Mouse (Mus musculus): ENCODE measurements at regions not wholly inside any gene's neighbourhood (a gene's known extent, or its start where the extent isn't known, plus 50 kb on each side); places are given as distances from the start of the nearest gene placed in this dataset.
A peak's percentile ranks its signal among the peaks of the same experiment; 100 is the strongest.

DNA sequence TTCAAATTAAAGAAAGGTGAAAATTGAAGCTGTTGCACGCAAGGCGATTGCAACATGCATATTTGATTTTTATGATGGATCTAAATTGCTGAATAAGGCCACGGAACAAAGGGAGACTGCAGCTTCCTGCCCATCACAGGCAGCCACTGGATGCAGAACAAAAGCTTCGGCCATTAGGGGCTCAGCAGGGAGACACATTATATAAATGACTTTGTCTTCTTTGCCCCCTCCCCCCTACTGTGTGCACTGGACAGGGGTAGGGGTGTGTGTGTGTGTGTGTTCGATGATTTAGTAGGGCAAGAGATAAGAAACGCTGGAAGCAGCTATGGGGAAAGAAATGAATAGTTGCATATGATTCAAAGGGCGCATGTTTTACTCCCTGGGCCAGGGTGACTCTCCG, 481.2 kb upstream of the Pmfbp1 start:
- DNase-seq = no peak

GRCm38 (mm10) chr8:109013577-109013976, 480.2 kb upstream of the Pmfbp1 start:
- DNase-seq = no peak

DNA sequence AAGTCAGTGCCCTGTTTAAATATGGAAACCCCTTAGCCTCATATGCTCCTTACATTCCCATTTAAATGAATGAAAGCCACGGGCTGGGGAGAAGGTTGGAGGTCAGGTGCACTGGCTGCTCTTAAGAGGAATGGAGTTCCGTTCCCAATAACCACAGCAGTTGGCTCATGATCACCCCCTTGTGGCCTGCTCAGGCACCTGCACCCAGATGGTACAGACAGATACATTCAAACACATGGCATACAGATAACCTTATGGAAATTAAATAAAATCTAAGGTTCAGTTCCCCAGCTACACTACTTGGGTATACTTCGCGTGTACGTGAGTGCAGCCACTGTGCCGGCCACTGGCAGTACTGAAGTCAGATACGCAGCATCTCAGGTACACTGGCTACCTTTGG, 479.1 kb upstream of the Pmfbp1 start:
- peak; percentile 47 for DNase-seq

DNA sequence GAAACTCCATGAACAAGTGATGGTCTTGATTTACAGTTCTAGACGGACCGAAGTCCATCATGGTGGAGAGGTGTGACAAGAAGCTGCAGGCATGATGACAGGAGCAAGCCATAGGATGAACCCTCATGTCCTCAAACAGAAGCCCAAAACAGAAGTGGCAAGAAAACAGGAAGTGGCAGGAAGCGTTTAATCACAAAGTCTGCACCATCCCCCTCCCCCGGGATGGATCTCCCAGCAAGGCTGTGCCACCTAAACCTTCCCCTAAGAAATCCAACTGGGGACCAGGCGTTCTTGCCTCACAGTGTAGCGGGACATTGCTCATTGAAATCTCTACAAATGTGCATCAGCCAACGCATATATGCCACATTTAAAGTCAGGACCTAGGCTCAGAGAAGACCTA, 474.3 kb upstream of the Pmfbp1 start:
- no peak for DNase-seq

- DNase-seq = no peak
These were observed 473.7 kb upstream of the Pmfbp1 start for GRCm38 (mm10) chr8:109020102-109020501.

DNA sequence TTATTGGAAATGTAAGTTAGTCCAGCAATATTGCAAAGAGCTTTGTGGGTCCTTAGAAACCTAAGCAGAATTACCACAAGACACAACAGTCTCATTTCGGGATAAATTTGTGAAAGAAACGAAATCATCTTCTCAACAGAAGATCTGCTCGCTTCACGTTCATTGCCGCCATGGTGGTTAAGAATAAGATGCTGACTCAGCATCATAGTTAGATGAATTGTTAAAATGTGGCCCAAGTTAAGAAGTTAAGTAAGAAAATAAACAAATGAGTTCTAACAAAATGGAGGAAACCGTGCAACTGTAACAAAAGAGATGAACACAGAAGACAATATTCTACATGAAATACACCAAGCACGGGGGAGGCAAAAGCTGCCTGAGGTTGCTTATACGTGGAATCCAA, 465.9 kb upstream of the Pmfbp1 start:
- no peak for DNase-seq

DNA sequence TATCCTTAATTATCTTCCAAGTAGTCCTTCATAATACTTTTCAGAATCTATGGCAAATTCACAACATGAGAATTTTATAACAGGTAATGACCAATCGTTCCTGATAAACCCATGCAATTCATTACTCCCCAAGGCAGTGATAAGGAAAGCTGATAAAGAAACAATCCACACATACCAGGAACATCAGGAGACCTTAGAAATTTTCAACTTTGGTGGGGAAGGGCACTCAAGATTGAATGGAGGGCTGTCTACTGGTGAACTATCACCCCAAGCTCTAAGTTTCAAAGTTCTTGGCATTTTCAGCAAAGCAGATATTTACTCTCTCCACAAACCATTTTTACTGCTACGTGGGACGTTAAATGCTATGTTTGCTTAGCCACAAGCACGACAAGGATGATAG, 440.2 kb upstream of the Pmfbp1 start:
- DNase-seq = no peak

- DNase-seq = no peak
These were observed 434.7 kb upstream of the Pmfbp1 start for GRCm38 (mm10) chr8:109059152-109059551.

DNA sequence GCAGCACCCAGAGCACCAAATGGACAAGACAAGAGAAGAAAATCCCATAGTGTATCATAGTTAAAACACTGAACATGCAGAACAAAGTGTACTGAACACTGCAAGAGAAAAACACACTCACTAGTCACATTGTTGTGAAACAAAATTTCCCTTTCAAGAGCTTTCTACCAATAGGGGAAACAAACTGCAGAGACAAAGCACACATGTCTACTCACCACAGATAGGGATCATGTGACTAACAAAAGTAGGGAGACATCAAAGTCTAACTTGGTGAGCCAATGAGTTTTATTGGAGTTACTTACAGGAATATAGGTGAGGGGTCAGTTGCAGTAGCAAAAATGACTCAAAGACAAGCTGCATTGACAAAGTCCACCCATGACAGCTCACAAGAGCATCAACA, 431.5 kb upstream of the Pmfbp1 start:
- no peak for DNase-seq

- DNase-seq = peak; percentile 16
These were observed 420.1 kb upstream of the Pmfbp1 start for GRCm38 (mm10) chr8:109073715-109074114.

DNA sequence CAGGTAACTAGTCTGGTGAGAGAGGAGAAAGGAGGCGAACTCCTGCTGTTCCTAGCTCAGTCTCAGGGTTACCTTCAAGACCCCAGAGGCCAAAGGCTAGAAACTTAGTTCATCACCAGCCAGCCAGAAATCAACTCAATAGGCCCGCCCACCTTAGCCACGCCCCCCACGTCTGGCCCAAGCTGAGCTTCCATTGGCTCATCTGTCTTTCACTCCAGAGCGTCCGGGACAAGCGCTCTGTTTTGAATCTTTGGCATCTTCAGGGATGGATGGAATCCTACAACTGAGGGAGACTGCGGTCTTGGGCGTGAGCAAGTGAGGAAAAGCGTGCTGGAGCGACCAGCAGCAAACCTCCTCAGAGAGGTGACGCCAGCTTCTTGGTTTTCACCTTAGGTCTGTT, 418.8 kb upstream of the Pmfbp1 start:
- DNase-seq = peak; percentile 24

GRCm38 (mm10) chr8:109079223-109079622, 414.6 kb upstream of the Pmfbp1 start:
- no peak for DNase-seq

DNA sequence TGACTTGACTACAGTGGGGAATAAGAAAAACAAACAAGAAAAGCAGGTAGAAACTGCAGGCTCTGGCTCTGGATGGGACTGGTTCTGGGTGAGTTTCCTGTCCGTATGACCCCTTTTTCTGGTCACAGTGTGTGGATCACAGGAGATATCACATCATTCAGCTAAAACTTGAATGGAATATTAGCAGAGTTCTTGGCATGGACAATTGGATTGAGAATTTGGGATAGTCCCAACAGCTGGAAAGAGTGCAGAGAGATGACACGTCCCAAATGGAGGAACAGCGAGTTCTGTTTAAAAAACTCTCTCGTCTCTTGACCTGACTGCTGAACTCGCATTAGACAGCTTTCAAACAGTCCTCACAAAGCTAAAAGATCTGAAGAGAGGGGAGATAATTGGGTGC, 412.5 kb upstream of the Pmfbp1 start:
- DNase-seq = peak; percentile 65

- DNase-seq = no peak
These were observed 408.7 kb upstream of the Pmfbp1 start for GRCm38 (mm10) chr8:109085134-109085533.

DNA sequence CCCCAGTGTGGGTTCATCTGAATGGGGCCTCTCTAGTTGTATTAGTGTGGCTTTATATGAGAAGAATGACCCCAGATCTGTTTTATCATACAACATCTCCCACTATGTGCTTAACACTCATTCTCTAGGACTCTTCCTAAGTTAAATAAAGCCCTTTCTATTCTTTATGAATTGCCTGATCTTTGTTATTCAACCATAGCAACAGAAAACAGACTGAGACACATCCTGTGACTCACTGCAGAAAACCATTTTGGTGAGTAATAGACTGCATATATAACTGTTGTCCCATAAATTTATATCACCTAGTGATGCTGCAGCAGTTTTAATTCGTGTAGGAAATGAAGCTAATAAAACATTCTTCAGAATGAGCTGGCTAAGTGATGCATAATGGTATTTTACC, 406.0 kb upstream of the Pmfbp1 start:
- no peak for DNase-seq

DNA sequence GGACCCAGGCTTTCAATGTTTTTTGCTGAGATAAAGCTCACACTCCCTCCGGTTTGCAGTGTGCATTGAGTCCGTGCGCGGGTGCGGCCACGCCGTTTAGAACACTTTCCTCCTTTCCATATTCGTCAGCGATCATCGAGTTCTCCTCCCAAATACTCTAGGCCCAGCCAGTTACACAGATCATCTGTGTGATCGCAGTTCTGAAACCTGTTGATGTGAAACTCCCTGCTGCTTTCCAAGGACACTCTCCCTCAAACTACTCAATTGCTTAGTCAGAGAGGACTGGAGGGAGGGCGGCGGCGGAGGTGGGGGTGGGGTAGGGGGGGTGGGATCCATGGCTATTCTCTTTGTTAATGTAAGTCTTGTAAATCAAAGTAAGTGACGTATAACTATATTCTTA, 394.2 kb upstream of the Pmfbp1 start:
- DNase-seq = no peak

GRCm38 (mm10) chr8:109101416-109101815, 392.4 kb upstream of the Pmfbp1 start:
- no peak for DNase-seq

DNA sequence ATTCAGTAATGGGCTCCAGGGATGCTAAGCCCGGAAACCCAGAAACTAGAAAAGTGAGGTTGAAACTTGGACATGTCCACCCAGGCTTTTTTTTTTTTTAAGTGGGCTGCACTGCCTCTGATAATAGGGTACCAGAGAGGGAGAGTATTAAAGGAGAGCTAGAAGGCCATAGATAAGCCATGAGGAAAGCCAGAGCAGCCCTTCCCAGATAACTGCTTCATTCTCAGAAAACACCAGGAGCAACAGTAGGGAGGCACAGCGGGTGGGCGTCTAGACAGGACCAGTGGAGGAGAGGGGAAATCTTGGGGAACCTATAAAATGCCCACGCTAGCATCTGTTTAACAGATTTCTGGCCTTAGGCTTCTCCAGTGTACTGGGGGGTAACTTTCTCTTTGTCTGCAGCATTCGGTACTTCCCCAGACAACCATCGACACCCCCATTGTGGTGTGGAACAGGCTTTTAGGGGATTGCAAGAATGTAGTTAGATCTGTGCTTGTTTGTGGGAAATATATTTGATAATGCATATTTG, 389.0 kb upstream of the Pmfbp1 start:
- no peak for DNase-seq

DNA sequence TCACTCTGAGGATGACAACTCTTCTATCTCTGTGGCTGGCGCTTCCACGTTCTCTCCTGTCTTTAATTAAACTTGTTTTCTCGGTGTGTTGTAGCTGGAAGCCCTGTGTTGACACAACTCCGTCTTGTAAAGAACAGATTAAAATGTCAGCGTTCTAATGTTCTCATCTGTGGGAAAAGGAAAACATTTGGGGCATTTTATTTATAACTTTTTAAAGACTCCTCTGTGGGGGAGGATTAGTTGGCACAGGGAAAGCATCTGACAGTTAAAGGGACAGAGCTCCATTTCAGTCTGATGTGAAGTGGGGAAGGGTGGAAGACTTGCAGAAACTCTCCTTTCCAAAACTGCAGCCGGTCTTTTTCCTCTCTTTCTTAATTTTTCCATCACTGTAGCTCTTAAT, 388.1 kb upstream of the Pmfbp1 start:
- peak; percentile 11 for DNase-seq

DNA sequence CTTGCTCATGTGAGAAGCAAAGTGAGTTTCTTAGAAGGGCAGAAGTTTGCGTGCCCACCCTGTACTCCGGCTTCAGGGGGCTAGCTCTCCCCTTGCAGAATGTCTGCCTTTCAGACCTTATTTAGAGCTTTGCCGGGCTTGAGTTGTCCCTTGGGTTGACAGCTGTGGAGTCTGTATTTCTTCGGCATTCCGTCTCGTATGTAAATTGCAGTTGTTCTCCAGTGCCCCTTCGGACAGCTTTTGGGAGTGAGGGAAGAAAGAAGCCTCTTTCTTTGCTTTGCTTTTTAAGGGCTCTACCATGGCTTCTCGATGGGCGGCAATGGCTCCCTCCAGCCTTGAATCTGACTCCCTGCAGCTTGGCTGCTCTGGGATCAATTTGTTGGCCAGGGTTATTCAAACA, 386.9 kb upstream of the Pmfbp1 start:
- no peak for DNase-seq

- peak; percentile 5 for DNase-seq
These were observed 386.1 kb upstream of the Pmfbp1 start for GRCm38 (mm10) chr8:109107762-109108161.

- DNase-seq = no peak
These were observed 384.4 kb upstream of the Pmfbp1 start for GRCm38 (mm10) chr8:109109390-109109789.

DNA sequence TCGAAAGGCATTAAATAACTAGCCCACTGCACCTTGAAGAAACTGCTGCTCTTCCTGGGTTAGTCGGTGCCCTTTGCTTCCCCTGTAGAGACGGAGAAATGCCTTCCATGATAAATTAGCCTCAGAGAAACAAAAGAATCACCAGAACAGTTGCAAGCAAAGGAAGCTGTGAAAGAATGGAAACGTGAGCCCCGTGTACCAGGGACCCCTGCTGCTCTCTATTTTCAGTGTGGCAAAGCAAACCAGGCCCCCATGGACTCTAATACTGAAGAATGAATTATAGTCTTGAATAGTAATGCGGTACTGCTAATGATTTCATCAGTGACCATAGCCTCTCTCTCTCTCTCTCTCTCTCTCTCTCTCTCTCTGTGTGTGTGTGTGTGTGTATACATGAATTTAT, 372.1 kb upstream of the Pmfbp1 start:
- DNase-seq = no peak

- DNase-seq = no peak
These were observed 351.2 kb upstream of the Pmfbp1 start for GRCm38 (mm10) chr8:109142495-109143158.

- DNase-seq = no peak
These were observed 342.1 kb upstream of the Pmfbp1 start for GRCm38 (mm10) chr8:109151711-109152110.

Measured in lung, postnatal 36 days (tissue).